Mouse (Mus musculus) left cerebral cortex, adult 2 months (tissue): Measurements from ENCODE around the gene Osbpl5. TPM values are rescaled to one million over a fixed set of nuclear protein-coding genes. Genes with fewer than 3 reads are reported as not detected.
A peak's percentile ranks its signal among the peaks of the same experiment; 100 is the strongest.

ENCODE experiments used
- DNase-seq, 2 experiments: peaks; one replicate each; pipeline ENCODE4 v3.0.0; 2021 to 2022; ENCODE audit warnings: low spot score in 2 of 2, mixed read lengths in 1 of 2; ENCODE audit errors: extremely low spot score in 1 of 2
- H3K27ac ChIP-seq: fragments of 200-600 bp; 2 replicates; pipeline ENCODE4 v1.8.1; 2022
- H3K4me3 ChIP-seq: fragments of 200-600 bp; 2 replicates; pipeline ENCODE4 v1.8.1; 2022
- CTCF ChIP-seq: fragments of 200-600 bp; IDR thresholded peaks from 2 replicates; pipeline ENCODE4 v1.8.1; 2022; ENCODE audit warnings: antibody characterized with exemption, mild to moderate bottlenecking, moderate library complexity
- intact Hi-C: fragments of 180-260 bp; cut with DNase I; formaldehyde crosslinking; loops from one replicate; pipeline ENCODE4 v1.15.1; 2025
- long read RNA-seq, 2 experiments: library from polyadenylated mRNA; stranded (forward); transcript quantifications; one replicate each; pipeline ENCODE4 v2.0.0; 2021; ENCODE audit warnings: borderline mapping rate in 2 of 2
- total RNA-seq, 2 experiments: library from RNA; stranded (reverse); gene quantifications; 2 replicates each; pipeline ENCODE4 v1.2.3; 2021

Gene Osbpl5
- total RNA-seq, result 10 to 100 TPM; 37.6 to 40.9 TPM
- long read RNA-seq, experiment 1, transcript Osbpl5-202 (22 exons, 3,775 nt), result major isoform, 32 of 49 reads
- long read RNA-seq, experiment 1, partial matches to known transcripts, result 8 of 49 reads
- long read RNA-seq, experiment 1, other reads (novel, unspliced or antisense), result 9 of 49 reads
- long read RNA-seq, experiment 2, transcript Osbpl5-202 (22 exons, 3,775 nt), result major isoform, 26 of 40 reads
- long read RNA-seq, experiment 2, partial matches to known transcripts, result 4 of 40 reads
- long read RNA-seq, experiment 2, other reads (novel, unspliced or antisense), result 10 of 40 reads

DNA sequence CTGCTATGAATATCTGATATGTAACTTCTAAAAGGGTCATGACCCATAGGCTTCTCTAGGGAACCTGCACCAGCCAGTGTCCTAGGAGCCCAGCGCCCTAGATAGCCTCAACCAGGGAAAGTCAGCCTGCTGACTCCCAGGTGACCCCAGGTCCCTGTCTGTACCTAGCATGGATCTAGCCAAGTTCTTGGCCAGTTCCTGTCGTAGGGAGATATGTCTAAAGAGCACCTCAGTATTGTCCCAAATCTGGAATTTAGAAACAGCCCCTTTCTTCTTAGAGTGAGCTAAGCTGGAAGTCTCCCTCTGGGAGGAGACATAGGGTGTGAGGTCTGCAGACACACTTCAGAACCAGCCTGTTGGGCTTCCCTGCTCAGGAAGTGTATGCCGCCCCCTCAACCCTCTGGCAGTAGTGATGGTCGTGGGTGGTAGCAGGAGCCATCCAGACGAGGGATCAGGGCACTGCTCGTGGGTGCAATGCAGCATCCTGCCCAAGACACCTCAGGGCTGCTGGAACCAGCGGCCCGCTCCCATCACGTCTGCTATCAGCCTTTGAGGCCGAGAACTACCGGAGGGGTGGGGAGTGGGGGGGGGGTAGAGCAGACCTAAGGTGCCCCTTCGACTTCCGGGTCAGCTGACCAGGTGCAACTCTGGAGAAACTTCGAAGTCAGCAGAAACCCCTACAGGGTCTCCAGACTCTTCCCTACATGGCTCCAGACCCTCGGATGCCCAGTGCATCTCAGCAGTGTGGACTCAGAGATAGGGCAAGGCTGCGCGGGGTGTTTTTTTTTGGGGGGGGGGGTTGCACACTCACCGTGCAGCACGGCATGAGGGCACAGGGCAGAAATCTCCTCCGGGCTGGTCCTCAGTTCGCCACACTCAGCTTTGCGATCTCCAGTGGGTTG is at the start of gene Osbpl5:
Osbpl5 (minus strand) TSS at position 861 of the 902 bp plus-strand sequence.
- peak within 1 kb of the TSS; percentile 24; the same call in 1 of the 2 replicates for H3K27ac ChIP-seq
- peak; percentile 33 to 53 for DNase-seq
- intact Hi-C loops, result no loop called here
- TF ChIP-seq CTCF, result no peak
- H3K4me3 ChIP-seq, result peak within 1 kb of the TSS; percentile 32

DNA sequence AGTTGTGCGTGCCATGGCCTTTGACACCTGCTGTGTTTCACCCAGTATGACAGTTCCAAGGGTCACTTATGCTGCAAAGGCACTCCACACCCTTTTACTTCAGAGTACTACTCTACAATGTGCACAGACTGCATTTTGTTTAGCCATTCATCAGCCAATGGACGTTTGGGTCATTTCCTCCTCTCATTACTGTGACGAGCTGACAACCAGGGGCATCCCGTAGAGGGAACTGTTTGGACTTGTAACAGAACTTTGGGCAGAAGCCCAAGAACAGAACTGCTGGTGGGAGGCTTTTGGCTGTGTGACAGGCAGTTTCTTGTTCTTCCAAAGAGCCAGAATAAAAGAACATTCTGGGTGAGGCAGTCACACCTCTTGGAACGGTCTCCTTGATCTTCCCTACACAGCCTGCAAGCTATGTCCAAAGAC is 48.4 kb upstream of the Osbpl5 start:
- Histone ChIP-seq H3K27ac (no peak overlapping the region), H3K4me3 (no peak overlapping the region)
- TF ChIP-seq CTCF, result no peak
- DNase-seq, result no peak
- intact Hi-C loops, result no loop called here

DNA sequence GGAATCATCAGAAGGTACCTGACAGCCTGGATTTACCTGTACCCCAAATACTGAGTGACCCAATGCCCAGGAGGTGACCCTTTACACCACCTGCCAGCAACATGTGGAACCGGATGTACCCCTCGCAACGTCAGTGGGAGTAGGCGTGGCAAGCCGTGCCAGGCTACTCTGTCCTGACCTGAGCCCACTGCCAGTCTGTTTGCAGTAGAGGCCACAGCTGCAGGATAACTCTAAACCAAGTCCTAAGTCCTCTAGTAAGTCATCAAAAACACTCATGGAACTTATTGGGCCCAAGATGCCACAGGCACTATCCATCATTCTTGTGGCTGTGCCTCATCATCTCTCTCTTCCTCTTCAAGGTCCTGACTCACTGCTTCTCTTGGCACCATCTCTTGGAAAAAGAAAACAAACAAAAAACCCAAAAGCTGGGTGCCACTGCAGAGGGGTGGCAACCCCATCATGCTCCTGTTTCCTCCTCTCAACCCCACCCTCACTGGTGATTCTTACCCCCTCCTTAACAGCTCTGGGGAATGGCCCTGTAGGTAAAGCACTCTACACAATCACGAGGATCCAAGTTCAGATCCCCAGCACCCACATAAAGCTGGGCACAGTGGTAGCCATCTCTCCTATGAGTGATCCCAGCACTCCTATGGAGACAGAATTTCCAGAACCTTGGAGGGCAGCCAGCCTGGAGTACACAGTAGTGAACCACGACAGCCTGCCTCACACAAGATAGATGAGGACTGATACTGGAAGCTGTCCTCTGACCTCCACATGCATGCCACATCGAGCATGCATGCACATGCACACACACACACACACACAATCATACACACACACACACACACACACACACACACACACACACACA is 44.6 kb upstream of the Osbpl5 start:
- H3K27ac ChIP-seq, result no peak overlapping the region
- intact Hi-C loops, result no loop called here
- TF ChIP-seq CTCF, result no peak
- DNase-seq, result no peak
- H3K4me3 ChIP-seq, result no peak overlapping the region

DNA sequence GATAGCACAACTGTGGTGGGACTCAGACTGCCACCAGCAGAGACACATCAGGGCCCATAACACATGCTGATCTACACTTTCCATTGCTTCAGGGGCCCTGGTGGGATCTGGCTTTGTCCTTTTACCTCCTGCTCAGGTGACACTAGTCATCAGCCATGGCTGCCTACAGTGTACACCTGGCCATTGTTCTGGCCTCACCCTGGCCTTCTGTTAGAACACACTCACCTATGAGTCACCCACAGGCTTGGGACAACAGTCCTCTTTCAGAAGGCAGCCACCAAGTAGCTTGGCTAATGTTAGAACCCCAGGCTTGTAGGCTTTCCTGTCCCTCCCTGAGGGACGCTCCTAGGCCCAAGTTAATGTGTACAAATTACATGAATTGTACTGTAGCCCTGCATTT is 44.0 kb upstream of the Osbpl5 start:
- no peak for TF ChIP-seq CTCF
- DNase-seq, result no peak
- H3K4me3 ChIP-seq, result no peak overlapping the region
- no peak overlapping the region for H3K27ac ChIP-seq
- intact Hi-C loops, result no loop called here

DNA sequence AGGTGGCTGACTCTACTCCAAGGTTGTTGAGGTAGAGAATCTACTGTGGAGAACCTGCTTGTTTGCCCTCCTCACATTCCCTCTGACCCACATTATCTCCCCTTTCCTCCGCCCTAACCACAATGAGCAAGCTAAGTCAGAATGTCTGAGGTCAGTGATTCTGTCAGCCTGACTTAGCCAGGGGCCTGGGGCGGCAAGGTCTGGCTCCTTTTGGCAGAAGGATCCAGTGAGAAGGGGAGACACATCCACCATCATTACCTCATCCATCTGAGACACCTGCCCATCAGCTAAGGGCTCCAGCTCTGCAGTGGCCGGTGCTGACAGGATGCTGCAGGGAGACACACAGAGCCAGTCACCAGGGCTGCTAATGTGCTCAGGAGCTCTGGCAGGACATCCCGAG is 42.0 kb upstream of the Osbpl5 start:
- intact Hi-C loops, result no loop called here
- TF ChIP-seq CTCF, result no peak
- no peak overlapping the region for H3K4me3 ChIP-seq
- H3K27ac ChIP-seq, result no peak overlapping the region
- no peak for DNase-seq

DNA sequence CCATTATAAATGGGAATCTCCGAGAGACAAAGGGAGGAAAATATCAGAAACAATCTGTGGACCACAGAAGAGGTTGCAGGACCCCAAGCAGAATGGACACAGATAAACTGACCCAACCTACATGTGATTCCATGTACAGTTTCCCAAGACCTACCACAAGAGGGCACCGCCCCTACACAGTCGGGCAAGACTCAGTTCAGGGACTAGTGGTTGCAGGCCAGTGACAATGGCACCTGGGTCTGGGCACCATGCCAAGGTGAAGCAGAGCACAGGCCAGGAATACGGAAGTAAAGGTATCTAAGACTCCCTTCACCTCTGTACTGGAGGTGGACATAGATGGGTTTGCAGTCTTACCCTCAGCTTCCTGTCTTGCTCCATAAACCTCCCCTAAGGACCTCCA is 36.3 kb upstream of the Osbpl5 start:
- intact Hi-C loops, result no loop called here
- no peak overlapping the region for H3K4me3 ChIP-seq
- TF ChIP-seq CTCF, result peak; percentile 50
- no peak overlapping the region for H3K27ac ChIP-seq
- DNase-seq, result no peak

- intact Hi-C loops, result no loop called here
- no peak for TF ChIP-seq CTCF
- no peak for DNase-seq
- Histone ChIP-seq H3K27ac (no peak overlapping the region), H3K4me3 (no peak overlapping the region)
These were observed 35.7 kb upstream of the Osbpl5 start for GRCm38 (mm10) chr7:143792336-143792985.

- DNase-seq, result peak; percentile 59 to 64
- H3K4me3 ChIP-seq, result peak within 1 kb of the TSS; percentile 46
- intact Hi-C loops, result no loop called here
- no peak for TF ChIP-seq CTCF
- H3K27ac ChIP-seq, result peak within 1 kb of the TSS; percentile 88
These were observed 27.4 kb upstream of the Osbpl5 start, which contains the start of gene Mrgpre for GRCm38 (mm10) chr7:143783996-143784829. Gene Mrgpre (minus strand): TSS chr7:143784500.

GRCm38 (mm10) chr7:143783378-143783995 is 26.7 kb upstream of the Osbpl5 start:
- DNase-seq, result peak in 1 of 2 experiments; percentile 21
- no peak for TF ChIP-seq CTCF
- Histone ChIP-seq H3K27ac (peak overlapping the region; percentile 88), H3K4me3 (peak overlapping the region; percentile 46)
- intact Hi-C loops, result no loop called here

DNA sequence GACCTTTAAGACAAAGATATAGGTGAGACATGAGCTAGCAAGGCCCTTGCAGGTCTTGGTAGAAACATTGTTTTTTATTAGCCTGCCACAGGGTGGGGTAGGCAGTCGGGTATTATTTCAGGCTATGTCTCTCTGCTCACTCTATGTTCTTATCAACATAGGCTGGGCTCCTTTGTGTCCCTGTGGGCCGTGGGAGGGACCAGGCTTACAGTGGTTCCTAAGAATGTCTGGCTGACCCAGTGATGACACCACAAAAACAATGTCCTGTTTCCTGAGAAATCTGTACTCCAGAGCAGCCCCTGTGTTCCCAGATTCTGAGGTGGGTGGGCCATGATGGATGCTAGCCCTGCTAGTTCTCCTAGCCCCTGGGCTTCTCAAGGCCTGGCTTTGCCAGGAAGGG is 20.6 kb upstream of the Osbpl5 start:
- DNase-seq, result no peak
- H3K27ac ChIP-seq, result no peak overlapping the region
- intact Hi-C loops, result no loop called here
- TF ChIP-seq CTCF, result no peak
- no peak overlapping the region for H3K4me3 ChIP-seq
